Mouse (Mus musculus) T-cell, adult 66 days (primary cell): Measurements from ENCODE around the gene Olfr979. TPM values are rescaled to one million over a fixed set of nuclear protein-coding genes. Genes with fewer than 3 reads are reported as not detected.

Source experiments
- total RNA-seq, 2 experiments: library from RNA; stranded (reverse); gene quantifications; 3 replicates in 1 of 2; 4 replicates in 1 of 2; pipeline ENCODE4 v1.2.4; 2023

Olfr979 gene
- not detected for total RNA-seq

GRCm38 (mm10) chr9:40003365-40003764 is at the start of gene Olfr979:
TSS of gene Olfr979 (minus strand) at chr9:40003465.

GRCm38 (mm10) chr9:40021164-40021563 is 17.9 kb upstream of the Olfr979 start, which contains the start of gene Olfr981:
TSS of gene Olfr981 (plus strand) at chr9:40021464.

DNA sequence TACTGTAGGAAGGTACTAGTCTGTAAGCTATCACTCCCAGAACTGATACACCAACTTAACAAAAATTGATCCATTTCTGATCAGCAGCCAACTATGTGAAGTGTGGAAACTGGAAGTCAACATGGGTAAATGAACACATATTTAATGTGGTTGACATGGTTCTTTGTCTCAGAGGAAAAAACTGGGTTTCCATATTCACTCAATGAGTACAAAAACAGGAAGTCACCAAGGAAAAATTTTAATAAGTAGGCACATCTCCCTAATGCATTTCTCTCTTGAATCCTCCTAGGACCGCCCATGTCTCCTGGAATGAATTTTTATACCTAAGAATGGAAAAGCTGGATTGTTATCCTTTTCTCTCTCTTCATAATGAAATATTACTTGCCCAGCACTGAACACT is 6.2 kb upstream of the Olfr979 start, which contains the start of gene Olfr980:
Olfr980 (minus strand) TSS at position 101 of the 400 bp plus-strand sequence.

GRCm38 (mm10) chr9:39991813-39992212 is 11.5 kb downstream of the Olfr979 start, which contains the start of gene Olfr978:
TSS of gene Olfr978 (plus strand) at chr9:39992113.

GRCm38 (mm10) chr9:39961033-39961432 is 42.2 kb downstream of the Olfr979 start, which contains the start of gene Olfr976:
TSS of gene Olfr976 (minus strand) at chr9:39961133.

DNA sequence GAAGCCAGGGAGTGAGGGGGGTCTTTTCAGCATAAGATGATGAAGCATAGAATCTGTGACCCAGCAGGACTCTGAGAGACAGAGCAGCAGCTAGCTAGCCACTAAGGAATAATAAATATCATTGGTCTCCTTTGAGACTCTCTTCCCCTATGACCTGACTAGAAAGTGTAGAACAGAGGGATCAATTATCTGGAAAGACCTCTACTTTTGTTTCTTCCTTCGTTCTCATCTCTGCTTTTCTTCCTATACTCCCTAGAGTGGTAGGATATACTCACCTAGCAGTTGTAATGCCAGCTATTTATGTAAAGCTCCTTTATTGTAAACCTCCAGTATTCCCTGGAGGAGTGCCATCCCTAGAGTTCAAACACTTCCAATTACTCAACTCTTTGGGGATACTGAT is 51.3 kb downstream of the Olfr979 start, which contains the start of gene Olfr975:
Olfr975 (minus strand) TSS at position 101 of the 400 bp plus-strand sequence.

Other genes with a start within 250 kb of the Olfr979 start
- gene Olfr968, start 220.2 kb downstream of the Olfr979 start, total RNA-seq, result not detected
- gene Olfr969, start 212.5 kb downstream of the Olfr979 start, total RNA-seq, result not detected
- gene Olfr970, start 194.6 kb downstream of the Olfr979 start, total RNA-seq, result not detected
- gene Olfr971, start 166.6 kb downstream of the Olfr979 start, total RNA-seq, result not detected
- not detected for gene Olfr972, start 137.0 kb downstream of the Olfr979 start, total RNA-seq
- not detected for gene Olfr229, start 96.1 kb downstream of the Olfr979 start, total RNA-seq
- not detected for gene Olfr974, start 66.0 kb downstream of the Olfr979 start, total RNA-seq
- gene Olfr975, start 51.4 kb downstream of the Olfr979 start, total RNA-seq, result not detected
- gene Olfr976, start 42.3 kb downstream of the Olfr979 start, total RNA-seq, result not detected
- not detected for gene Olfr978, start 11.4 kb downstream of the Olfr979 start, total RNA-seq
- gene Olfr980, start 6.1 kb upstream of the Olfr979 start, total RNA-seq, result not detected
- gene Olfr981, start 18.0 kb upstream of the Olfr979 start, total RNA-seq, result not detected
- gene Olfr982, start 70.4 kb upstream of the Olfr979 start, total RNA-seq, result not detected
- not detected for gene Olfr983, start 90.1 kb upstream of the Olfr979 start, total RNA-seq
- gene Olfr984, start 110.7 kb upstream of the Olfr979 start, total RNA-seq, result under 1 TPM; 0.12 TPM
- gene Olfr985, start 126.7 kb upstream of the Olfr979 start, total RNA-seq, result not detected
- not detected for gene Tmem225, start 144.7 kb upstream of the Olfr979 start, total RNA-seq
- gene Olfr986, start 177.5 kb upstream of the Olfr979 start, total RNA-seq, result not detected
- 1 to 10 TPM; 2.3 to 3.1 TPM for gene Zfp202, start 188.9 kb upstream of the Olfr979 start, total RNA-seq